Mouse (Mus musculus) adipocyte (in vitro differentiated cells): ENCODE results near the gene Gm49395.
A peak's percentile ranks its signal among the peaks of the same experiment; 100 is the strongest.

Source experiments
- DNase-seq: peaks from one replicate; pipeline ENCODE4 v3.0.0-alpha.2; 2016; ENCODE audit warnings: low spot score

The Gm49395 gene

DNA sequence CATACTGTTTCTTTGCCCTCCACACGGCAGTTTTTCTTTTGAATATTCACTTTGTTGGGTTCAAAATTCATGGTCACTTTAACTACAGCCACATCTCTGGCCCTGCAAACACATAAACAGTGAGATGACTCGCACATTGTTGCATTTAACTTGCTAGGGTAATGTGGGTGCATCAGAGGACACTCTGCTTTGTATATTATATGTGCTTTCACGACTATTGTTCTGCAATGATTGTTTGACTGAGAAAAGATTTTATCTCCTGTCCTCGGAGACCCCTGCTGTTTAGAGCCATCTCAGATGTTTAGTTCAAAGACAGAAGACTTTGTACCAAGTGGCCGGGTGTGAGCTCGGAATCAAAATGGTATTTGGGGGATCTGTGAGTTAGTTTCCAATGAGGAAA is 114.1 kb downstream of the Gm49395 start:
- DNase-seq: no peak

DNA sequence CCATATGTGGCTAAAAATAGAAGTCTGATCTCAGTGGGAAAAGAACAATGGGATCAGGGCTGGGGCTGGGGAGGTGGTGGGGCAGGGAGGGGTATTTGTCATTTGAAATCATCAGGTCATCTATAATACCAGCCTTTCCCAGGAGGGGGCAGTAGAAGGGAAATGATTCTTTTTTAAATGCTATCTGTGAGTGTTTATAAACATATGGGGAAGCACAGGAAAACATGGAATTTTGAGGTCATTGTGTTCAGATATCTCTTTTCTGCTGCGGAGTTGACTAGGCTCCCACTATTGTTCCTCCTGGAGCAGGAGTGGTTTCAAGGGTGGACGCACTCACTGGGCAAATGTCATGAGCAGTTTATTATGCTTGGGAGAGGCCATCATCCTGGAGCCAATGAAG is 114.6 kb downstream of the Gm49395 start:
- peak; percentile 45 for DNase-seq
